Mouse (Mus musculus) ES-Bruce4 (cell line): ENCODE results near the gene 1700123O20Rik.

ENCODE experiments used
- CTCF ChIP-seq: IDR thresholded peaks from one replicate; pipeline ENCODE4 v1.8.1; 2011; ENCODE audit warnings: low read depth, low read length
- EP300 ChIP-seq: IDR thresholded peaks from 2 replicates; pipeline ENCODE4 v1.6.1; 2011; ENCODE audit warnings: low read depth, low read length; ENCODE audit not compliant: insufficient read depth
- POLR2A ChIP-seq: IDR thresholded peaks from one replicate; pipeline ENCODE4 v1.8.1; 2011; ENCODE audit warnings: low read length; ENCODE audit not compliant: insufficient read depth

GRCm38 (mm10) chr14:54674317-54674716 lies 11.7 kb upstream of the 1700123O20Rik start:
- TF ChIP-seq CTCF, result no peak
- no peak for TF ChIP-seq POLR2A
- no peak for TF ChIP-seq EP300
